Mouse (Mus musculus) frontal cortex, postnatal 36 days (tissue): Measurements from ENCODE around the gene Klhl2.

ENCODE experiments used
- DNase-seq, 2 experiments: peaks; one replicate each; pipeline ENCODE4 v3.0.0; 2022; ENCODE audit warnings: low spot score in 2 of 2

Gene Klhl2

GRCm38 (mm10) chr8:64692651-64693201, 157.1 kb downstream of the Klhl2 start, which contains the start of gene Cpe:
Gene Cpe (minus strand): TSS chr8:64693054.
- DNase-seq, result peak; percentile 90 to 91

GRCm38 (mm10) chr8:64691591-64692401, 158.0 kb downstream of the Klhl2 start:
- peak; percentile 38 to 53 for DNase-seq

- DNase-seq, result no peak
Observed at GRCm38 (mm10) chr8:64690845-64691244, 159.0 kb downstream of the Klhl2 start.

GRCm38 (mm10) chr8:64690306-64690705, 159.5 kb downstream of the Klhl2 start:
- DNase-seq, result no peak
